Mouse (Mus musculus) megakaryocyte, adult 5-6 weeks (primary cell): ENCODE data around the gene Hspa2. TPM values are rescaled to one million over a fixed set of nuclear protein-coding genes. Genes with fewer than 3 reads are reported as not detected.

Source experiments
- ATAC-seq: 2 replicates; pipeline ENCODE4 v1.8.0; 2016; ENCODE audit warnings: mild to moderate bottlenecking, inconsistent platforms; ENCODE audit not compliant: poor library complexity, severe bottlenecking
- total RNA-seq, 2 experiments: library from RNA; stranded (forward) in 1 of 2; stranded (reverse) in 1 of 2; fragments of 153-499, 151-499 nt in 1 of 2; fragments of 221-1000, 200-1000 nt in 1 of 2; gene quantifications; 2 replicates each; pipeline versions ENCODE4 v1.2.3 to v1.2.4; 2015 to 2017

The Hspa2 gene
- total RNA-seq (2015) (1.3 and 2.2 TPM in 2 replicates), total RNA-seq (2017) (4.8 and 6.7 TPM in 2 replicates)

GRCm38 (mm10) chr12:76403886-76404537 lies at the start of gene Hspa2:
Gene Hspa2, plus strand, starts transcription at chr12:76404176.
- peak; percentile 82 for ATAC-seq

GRCm38 (mm10) chr12:76360868-76361267 lies 43.1 kb upstream of the Hspa2 start:
- no peak for ATAC-seq

GRCm38 (mm10) chr12:76361405-76362302 lies 42.3 kb upstream of the Hspa2 start:
- ATAC-seq, result peak; percentile 66; the same call in 1 of the 2 replicates

- peak; percentile 71 for ATAC-seq
Measured at GRCm38 (mm10) chr12:76362303-76362676, 41.7 kb upstream of the Hspa2 start.

- no peak for ATAC-seq
Measured at GRCm38 (mm10) chr12:76366276-76366675, 37.7 kb upstream of the Hspa2 start.

- ATAC-seq, result no peak
Measured at GRCm38 (mm10) chr12:76367096-76367995, 36.6 kb upstream of the Hspa2 start.

GRCm38 (mm10) chr12:76368201-76368789 lies 35.7 kb upstream of the Hspa2 start:
- no peak for ATAC-seq

GRCm38 (mm10) chr12:76368790-76369205 lies 35.2 kb upstream of the Hspa2 start:
- ATAC-seq, result no peak

- peak; percentile 49 for ATAC-seq
Measured at GRCm38 (mm10) chr12:76369206-76369977, 34.6 kb upstream of the Hspa2 start, which contains the start of gene Zbtb25. Gene Zbtb25, minus strand, starts transcription at chr12:76369602.

- peak; percentile 49 for ATAC-seq
Measured at GRCm38 (mm10) chr12:76369978-76370830, 33.8 kb upstream of the Hspa2 start, which contains the start of gene Zbtb1. Gene Zbtb1, plus strand, starts transcription at chr12:76370266.

GRCm38 (mm10) chr12:76370831-76371571 lies 33.0 kb upstream of the Hspa2 start:
- peak; percentile 39 for ATAC-seq

- ATAC-seq, result no peak
Measured at GRCm38 (mm10) chr12:76372046-76372445, 31.9 kb upstream of the Hspa2 start.

- ATAC-seq, result no peak
Measured at GRCm38 (mm10) chr12:76372881-76373818, 30.8 kb upstream of the Hspa2 start.

GRCm38 (mm10) chr12:76373991-76374390 lies 30.0 kb upstream of the Hspa2 start:
- no peak for ATAC-seq

- no peak for ATAC-seq
Measured at GRCm38 (mm10) chr12:76374911-76375310, 29.1 kb upstream of the Hspa2 start.

- no peak for ATAC-seq
Measured at GRCm38 (mm10) chr12:76375506-76375905, 28.5 kb upstream of the Hspa2 start.

- ATAC-seq, result peak; percentile 76
Measured at GRCm38 (mm10) chr12:76376649-76377048, 27.3 kb upstream of the Hspa2 start.
